8 mouse cellular contexts compared by ENCODE assay signal in the genomic region with DNA sequence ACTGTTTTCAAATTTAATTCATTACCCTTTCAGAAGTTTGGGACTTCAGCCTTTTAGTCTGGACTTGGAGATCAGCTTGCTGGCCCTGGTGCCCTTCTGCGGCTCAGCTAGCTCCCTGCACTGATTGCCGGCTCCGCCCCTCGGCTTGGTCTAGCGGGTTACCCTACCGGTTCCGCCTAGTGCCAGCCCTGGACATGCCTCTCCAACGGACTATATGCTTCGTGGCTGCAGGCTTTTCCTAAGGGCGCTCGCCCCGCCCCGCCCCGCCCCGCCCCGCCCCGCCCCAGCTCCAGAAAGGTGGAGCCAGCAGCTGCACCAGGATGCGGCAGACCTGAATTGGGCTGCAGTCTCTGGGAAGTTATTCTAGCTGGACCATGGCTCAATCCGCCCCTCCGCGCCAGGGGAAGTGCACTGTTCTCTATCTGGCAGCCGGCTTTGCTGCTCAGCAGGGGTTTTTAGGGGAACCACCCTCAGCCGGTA. TPM values are rescaled to one million over a fixed set of nuclear protein-coding genes. Genes with fewer than 3 reads are reported as not detected.
A peak's percentile ranks its signal among the peaks of the same experiment; 100 is the strongest.
DNase-seq lines count a peak whose midpoint lies in the region; ATAC-seq and TF ChIP-seq lines count a peak whose summit lies in the region.

No protein-coding gene starts in this region.

- peak; percentile 80 for ATAC-seq in erythroid progenitor cell, adult 5-6 weeks (replicated peaks; ENCODE audit: low FRiP score, poor library complexity, severe bottlenecking)
- peak; percentile 84 for ATAC-seq in heart, embryonic 14.5 days (ENCODE audit: insufficient number of reproducible peaks, insufficient read depth, low FRiP score, low read depth)
- ATAC-seq in kidney, postnatal 0 days (replicated peaks; ENCODE audit: low FRiP score, low read depth) = peak; percentile 92
- ATAC-seq in neural tube, embryonic 12.5 days (ENCODE audit: low FRiP score, low read depth) = peak; percentile 54; the same call in 1 of the 2 replicates

- H3K4me3 ChIP-seq in brown adipose tissue, adult 24 weeks (ENCODE audit: insufficient read depth, low read depth, low read length) = peak overlapping the region; percentile 51
- peak overlapping the region; percentile 29 to 34 for H3K4me3 ChIP-seq in heart, embryonic 14.5 days (ENCODE audit: control insufficient read depth in 1 of 2, insufficient read depth in 1 of 2, low read depth in 1 of 2, low read length in 2 of 2)
- H3K4me3 ChIP-seq in kidney, postnatal 0 days (replicated peaks; ENCODE audit: low read depth, low read length) = peak overlapping the region; percentile 21
- H3K4me3 ChIP-seq in neural tube, embryonic 12.5 days = peak overlapping the region; percentile 18

- no peaks in the 10 kb centered on the region for H3K9me3 ChIP-seq in heart, embryonic 14.5 days (ENCODE audit: control insufficient read depth, low read length)
- no peaks in the 10 kb centered on the region for H3K9me3 ChIP-seq in kidney, postnatal 0 days (replicated peaks; ENCODE audit: low read length)
- no peaks in the 10 kb centered on the region for H3K9me3 ChIP-seq in neural tube, embryonic 12.5 days

- under 1% methylated on average over 23 of the region's 23 CpGs for WGBS in heart, embryonic 14.5 days
- under 1% methylated on average over 23 of the region's 23 CpGs for WGBS in kidney, postnatal 0 days
- WGBS in neural tube, embryonic 12.5 days = under 1% methylated on average over 23 of the region's 23 CpGs

- H3K36me3 ChIP-seq in heart, embryonic 14.5 days (ENCODE audit: control insufficient read depth, insufficient read depth, low read length) = no peaks in the 10 kb centered on the region
- no peaks in the 10 kb centered on the region for H3K36me3 ChIP-seq in kidney, postnatal 0 days (ENCODE audit: insufficient read depth, low read length)
- no peaks in the 10 kb centered on the region for H3K36me3 ChIP-seq in neural tube, embryonic 12.5 days

- peak overlapping the region; percentile 64 for H3K4me2 ChIP-seq in heart, embryonic 14.5 days (ENCODE audit: low read length)
- H3K4me2 ChIP-seq in kidney, postnatal 0 days (ENCODE audit: low read length) = peak overlapping the region; percentile 59
- H3K4me2 ChIP-seq in neural tube, embryonic 12.5 days (replicated peaks) = peak overlapping the region; percentile 56

- H3K27ac ChIP-seq in brown adipose tissue, adult 24 weeks (replicated peaks; ENCODE audit: low read depth, low read length) = peak overlapping the region; percentile 7; the same call in 1 of the 2 replicates
- peak overlapping the region; percentile 48 to 72 for H3K27ac ChIP-seq in heart, embryonic 14.5 days (replicated peaks in 1 of 2; ENCODE audit: control insufficient read depth in 1 of 2, insufficient read depth in 1 of 2, low read depth in 2 of 2, low read length in 2 of 2)
- peak overlapping the region; percentile 67 for H3K27ac ChIP-seq in kidney, postnatal 0 days
- H3K27ac ChIP-seq in neural tube, embryonic 12.5 days = no peak overlapping the region

- peak overlapping the region; percentile 65 for H3K9ac ChIP-seq in heart, embryonic 14.5 days (ENCODE audit: low read length)
- H3K9ac ChIP-seq in kidney, postnatal 0 days (ENCODE audit: low read depth, low read length) = peak overlapping the region; percentile 46
- H3K9ac ChIP-seq in neural tube, embryonic 12.5 days = peak overlapping the region; percentile 29

- peak; percentile 97 for DNase-seq in ES-CJ7 (ENCODE audit: low read depth, low spot score)
- peak; percentile 94 for DNase-seq in kidney, postnatal 0 days (ENCODE audit: low spot score)
- DNase-seq in lung, adult 18-20 months = peak; percentile 94 to 96
- DNase-seq in testis, postnatal 10 days (ENCODE audit: low spot score) = peak; percentile 87

- H3K4me1 ChIP-seq in brown adipose tissue, adult 24 weeks (ENCODE audit: control insufficient read depth, insufficient read depth, insufficient read length, low read length) = no peaks in the 10 kb centered on the region
- H3K4me1 ChIP-seq in heart, embryonic 14.5 days (ENCODE audit: control insufficient read depth in 2 of 2, insufficient read depth in 2 of 2, low read length in 2 of 2) = 0 out of 4 replicates have a peak, but pooled peaks cover 0 to 8% of the 10 kb centered on the region in 2 experiments
- H3K4me1 ChIP-seq in kidney, postnatal 0 days (replicated peaks; ENCODE audit: insufficient read depth, low read length) = no peaks in the 10 kb centered on the region
- 0 out of 2 replicates have a peak, but pooled peaks cover 2% of the 10 kb centered on the region for H3K4me1 ChIP-seq in neural tube, embryonic 12.5 days

- TF ChIP-seq CTCF in kidney, postnatal 0 days (IDR thresholded peaks at IDR 0.05; ENCODE audit: low read depth) = 0 out of 2 replicates have a peak, but pooled peaks have one; percentile 3

- H3K27me3 ChIP-seq in heart, embryonic 14.5 days (ENCODE audit: control insufficient read depth, insufficient read depth, low read length) = no peaks in the 10 kb centered on the region
- H3K27me3 ChIP-seq in kidney, postnatal 0 days (ENCODE audit: insufficient read depth, low read length) = no peaks in the 10 kb centered on the region
- H3K27me3 ChIP-seq in neural tube, embryonic 12.5 days (replicated peaks) = no peaks in the 10 kb centered on the region

RNA-seq across cellular contexts. Expression of gene Tufm, which starts 4.7 kb away (rescaled TPM):
- polyA plus RNA-seq in brown adipose tissue, adult 24 weeks (2012; ENCODE audit: insufficient read depth, insufficient read length, missing spikeins) = 184 and 254 TPM in 2 replicates
- total RNA-seq in erythroid progenitor cell, adult 5-6 weeks (2015; ENCODE audit: low replicate concordance) = 23.8 and 28.1 TPM in 2 replicates
- total RNA-seq in erythroid progenitor cell, adult 5-6 weeks (2017; ENCODE audit: low replicate concordance) = 10.7 and 11.6 TPM in 2 replicates
- polyA plus RNA-seq in heart, embryonic 14.5 days (2014; fragmentation: Nextera tagmentation; extraction: Ambion mirVana) = 188 and 199 TPM in 2 replicates
- polyA plus RNA-seq in kidney, postnatal 0 days (2015; fragmentation: Nextera tagmentation; extraction: Ambion mirVana) = 117 and 134 TPM in 2 replicates
- 121 and 136 TPM in 2 replicates for polyA plus RNA-seq in neural tube, embryonic 12.5 days (2016; fragmentation: Nextera tagmentation; extraction: Ambion mirVana)

RNA-seq across cellular contexts. Expression of gene Sh2b1, which starts 7.2 kb away (rescaled TPM):
- polyA plus RNA-seq in brown adipose tissue, adult 24 weeks (2012; ENCODE audit: insufficient read depth, insufficient read length, missing spikeins) = 34.7 and 38.2 TPM in 2 replicates
- 4.7 and 12.6 TPM in 2 replicates for total RNA-seq in erythroid progenitor cell, adult 5-6 weeks (2015; ENCODE audit: low replicate concordance)
- 4.1 and 4.6 TPM in 2 replicates for total RNA-seq in erythroid progenitor cell, adult 5-6 weeks (2017; ENCODE audit: low replicate concordance)
- 35.6 and 39.0 TPM in 2 replicates for polyA plus RNA-seq in heart, embryonic 14.5 days (2014; fragmentation: Nextera tagmentation; extraction: Ambion mirVana)
- polyA plus RNA-seq in kidney, postnatal 0 days (2015; fragmentation: Nextera tagmentation; extraction: Ambion mirVana) = 44.1 and 44.8 TPM in 2 replicates
- polyA plus RNA-seq in neural tube, embryonic 12.5 days (2016; fragmentation: Nextera tagmentation; extraction: Ambion mirVana) = 60.5 and 62.9 TPM in 2 replicates

RNA-seq across cellular contexts. Expression of gene Atp2a1, which starts 19.5 kb away (rescaled TPM):
- polyA plus RNA-seq in brown adipose tissue, adult 24 weeks (2012; ENCODE audit: insufficient read depth, insufficient read length, missing spikeins) = 236 and 316 TPM in 2 replicates
- 2.2 TPM in 1 of 2 replicates, not detected in the other for total RNA-seq in erythroid progenitor cell, adult 5-6 weeks (2015; ENCODE audit: low replicate concordance)
- total RNA-seq in erythroid progenitor cell, adult 5-6 weeks (2017; ENCODE audit: low replicate concordance) = not detected in 2 replicates
- 0.26 and 1.3 TPM in 2 replicates for polyA plus RNA-seq in heart, embryonic 14.5 days (2014; fragmentation: Nextera tagmentation; extraction: Ambion mirVana)
- 0.45 and 0.71 TPM in 2 replicates for polyA plus RNA-seq in kidney, postnatal 0 days (2015; fragmentation: Nextera tagmentation; extraction: Ambion mirVana)
- 10.2 and 16.5 TPM in 2 replicates for polyA plus RNA-seq in neural tube, embryonic 12.5 days (2016; fragmentation: Nextera tagmentation; extraction: Ambion mirVana)

RNA-seq across cellular contexts. Expression of gene Atxn2l, which starts 20.8 kb away (rescaled TPM):
- 21.4 and 27.7 TPM in 2 replicates for polyA plus RNA-seq in brown adipose tissue, adult 24 weeks (2012; ENCODE audit: insufficient read depth, insufficient read length, missing spikeins)
- 94.7 and 95.1 TPM in 2 replicates for total RNA-seq in erythroid progenitor cell, adult 5-6 weeks (2015; ENCODE audit: low replicate concordance)
- total RNA-seq in erythroid progenitor cell, adult 5-6 weeks (2017; ENCODE audit: low replicate concordance) = 71.8 and 75.6 TPM in 2 replicates
- 31.2 and 38.8 TPM in 2 replicates for polyA plus RNA-seq in heart, embryonic 14.5 days (2014; fragmentation: Nextera tagmentation; extraction: Ambion mirVana)
- 30.2 and 30.3 TPM in 2 replicates for polyA plus RNA-seq in kidney, postnatal 0 days (2015; fragmentation: Nextera tagmentation; extraction: Ambion mirVana)
- 74.7 and 81.0 TPM in 2 replicates for polyA plus RNA-seq in neural tube, embryonic 12.5 days (2016; fragmentation: Nextera tagmentation; extraction: Ambion mirVana)

RNA-seq across cellular contexts. Expression of gene Rabep2, which starts 53.9 kb away (rescaled TPM):
- polyA plus RNA-seq in brown adipose tissue, adult 24 weeks (2012; ENCODE audit: insufficient read depth, insufficient read length, missing spikeins) = 2.9 and 6.4 TPM in 2 replicates
- 4.3 and 8.0 TPM in 2 replicates for total RNA-seq in erythroid progenitor cell, adult 5-6 weeks (2015; ENCODE audit: low replicate concordance)
- 1.4 and 7.2 TPM in 2 replicates for total RNA-seq in erythroid progenitor cell, adult 5-6 weeks (2017; ENCODE audit: low replicate concordance)
- 19.6 and 19.8 TPM in 2 replicates for polyA plus RNA-seq in heart, embryonic 14.5 days (2014; fragmentation: Nextera tagmentation; extraction: Ambion mirVana)
- polyA plus RNA-seq in kidney, postnatal 0 days (2015; fragmentation: Nextera tagmentation; extraction: Ambion mirVana) = 29.7 and 31.7 TPM in 2 replicates
- polyA plus RNA-seq in neural tube, embryonic 12.5 days (2016; fragmentation: Nextera tagmentation; extraction: Ambion mirVana) = 26.8 TPM in 2 replicates

Comparison
In these comparisons a context has a peak if more than half of its experiments do, and no peak if none do; other contexts are left out.
1. RNA of gene Atp2a1, which starts 19.5 kb away (polyA plus RNA-seq): 236 to 316 TPM in brown adipose tissue, adult 24 weeks; 10.2 to 16.5 TPM in neural tube, embryonic 12.5 days, 0.26 to 1.3 TPM in heart, embryonic 14.5 days and 0.45 to 0.71 TPM in kidney, postnatal 0 days; every median in the first group is over 10 times any median in the second.
2. Peak in every context shown above with its lines, with median percentiles within 50 percentile points of each other: DNase-seq, H3K4me3 ChIP-seq, ATAC-seq, H3K4me2 ChIP-seq and H3K9ac ChIP-seq.